Mouse (Mus musculus) ES-E14 (cell line): Measurements from ENCODE around the gene Nvl. TPM values are rescaled to one million over a fixed set of nuclear protein-coding genes. Genes with fewer than 3 reads are reported as not detected.

ENCODE experiments used
- DNase-seq: peaks from one replicate; pipeline ENCODE4 v3.0.0-alpha.2; 2013; ENCODE audit warnings: low read depth, low spot score
- H3K27ac ChIP-seq: 2 replicates; pipeline ENCODE4 v1.5.1; 2012; ENCODE audit warnings: low read depth, mild to moderate bottlenecking, low read length, moderate library complexity, mixed read lengths; ENCODE audit not compliant: poor library complexity, insufficient read depth, severe bottlenecking
- H3K36me3 ChIP-seq: 2 replicates; pipeline ENCODE4 v1.6.1; 2012; ENCODE audit warnings: mild to moderate bottlenecking, low read length, moderate library complexity, mixed read lengths; ENCODE audit not compliant: control insufficient read depth, poor library complexity, insufficient read depth, severe bottlenecking
- H3K4me1 ChIP-seq, 2 experiments: fragments of 150-350 bp in 1 of 2; sonication (generic) in 1 of 2; 2 replicates each; pipeline ENCODE4 v1.6.1; 2012; ENCODE audit warnings: low read length in 2 of 2, mild to moderate bottlenecking in 1 of 2, mixed read lengths in 1 of 2; ENCODE audit not compliant: control insufficient read depth in 2 of 2, insufficient read depth in 2 of 2, poor library complexity in 1 of 2
- H3K4me3 ChIP-seq, 2 experiments: fragments of 150-350 bp in 1 of 2; sonication (generic) in 1 of 2; 2 replicates each; pipeline ENCODE4 v1.5.1; 2012; ENCODE audit warnings: low read length in 2 of 2, low read depth in 1 of 2, mild to moderate bottlenecking in 1 of 2, mixed read lengths in 1 of 2; ENCODE audit not compliant: insufficient read depth in 1 of 2, poor library complexity in 1 of 2, severe bottlenecking in 1 of 2
- H3K9ac ChIP-seq: 2 replicates; pipeline ENCODE4 v1.6.1; 2012; ENCODE audit warnings: low read depth, mild to moderate bottlenecking, low read length, mixed read lengths; ENCODE audit not compliant: poor library complexity, insufficient read depth, severe bottlenecking
- H3K9me3 ChIP-seq: fragments of 150-350 bp; sonication (generic); 2 replicates; pipeline ENCODE4 v1.6.1; 2012; ENCODE audit warnings: low read depth, mild to moderate bottlenecking, low read length; ENCODE audit not compliant: control insufficient read depth, insufficient read depth
- CHD2 ChIP-seq: IDR thresholded peaks from 2 replicates; pipeline ENCODE4 v1.6.1; 2014; ENCODE audit warnings: mild to moderate bottlenecking, low read depth, low read length, inconsistent platforms
- HCFC1 ChIP-seq: IDR thresholded peaks from 2 replicates; pipeline ENCODE4 v1.6.1; 2012; ENCODE audit warnings: low read length, inconsistent platforms, borderline replicate concordance; ENCODE audit not compliant: insufficient read depth
- MAFK ChIP-seq: IDR thresholded peaks from 2 replicates; pipeline ENCODE4 v1.6.1; 2014; ENCODE audit warnings: mild to moderate bottlenecking, low read depth, low read length, inconsistent platforms; ENCODE audit not compliant: insufficient read depth
- ZC3H11A ChIP-seq: IDR thresholded peaks from 2 replicates; pipeline ENCODE4 v1.6.1; 2012; ENCODE audit warnings: low read depth, mild to moderate bottlenecking, inconsistent platforms, low read length, borderline replicate concordance
- ZNF384 ChIP-seq: IDR thresholded peaks from 2 replicates; pipeline ENCODE4 v1.6.1; 2012; ENCODE audit warnings: low read depth, low read length, inconsistent platforms
- in situ Hi-C, 2 experiments: fragments of 600-800 bp; cut with MboI; formaldehyde crosslinking; loops; one replicate each; pipeline ENCODE4 v1.15.1; 2025; ENCODE audit warnings: low sequenced_read_pairs in 2 of 2, inconsistent platforms in 1 of 2; ENCODE audit not compliant: unreplicated experiment in 2 of 2
- total RNA-seq: library from RNA; depleted of rRNA; stranded (reverse); fragments of 300-350 nt; gene quantifications from 2 replicates; pipeline ENCODE4 v1.2.3, GENCODE M21; 2012; rRNA removed

The Nvl gene
- total RNA-seq = 44.5 and 49.7 TPM in 2 replicates

DNA sequence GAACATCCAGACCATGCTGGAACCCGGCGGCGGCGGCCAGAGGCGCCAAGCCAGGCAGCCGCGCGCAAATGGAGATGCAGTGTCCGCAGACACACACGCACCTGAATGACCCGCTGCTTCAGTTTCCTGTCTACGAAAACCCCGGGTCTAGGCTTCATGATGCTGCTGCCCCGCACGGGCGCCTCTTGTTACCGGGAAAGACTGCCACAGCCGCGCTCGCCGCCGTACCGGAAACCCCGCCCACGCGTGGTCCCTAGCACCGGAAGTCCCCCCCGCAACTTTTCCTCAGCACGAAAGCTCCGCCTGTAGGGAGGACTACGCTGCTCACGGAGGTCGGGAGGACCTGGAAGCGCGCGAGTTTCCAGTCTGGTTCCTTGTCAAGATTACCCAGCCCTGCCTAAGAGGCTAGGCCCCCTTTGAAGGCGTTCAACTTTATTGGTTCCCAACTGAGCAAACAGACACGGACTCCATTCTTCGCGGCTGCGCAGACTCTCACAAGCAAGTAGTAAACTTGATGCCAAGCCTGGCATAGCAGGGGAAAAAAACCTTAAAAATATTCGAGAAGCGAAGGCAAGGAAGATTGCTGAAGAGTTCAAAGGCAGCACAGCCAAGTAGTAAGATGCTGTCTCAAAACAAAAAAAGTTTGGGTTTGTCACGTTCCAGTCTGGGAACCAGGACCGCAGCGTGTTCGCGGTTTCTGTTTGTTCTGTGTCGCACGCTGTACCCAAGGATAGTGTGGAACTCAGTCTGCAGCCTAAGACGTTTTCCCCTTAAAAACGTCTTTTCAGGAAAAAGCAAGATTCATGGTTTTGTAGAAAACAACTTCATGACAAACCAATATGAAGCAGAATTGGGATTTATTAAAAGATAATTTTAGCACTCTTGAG is at the start of gene Nvl, which contains the start of gene Cnih4:
Nvl (minus strand) TSS at position 255 of the 887 bp plus-strand sequence.
Cnih4 (plus strand) TSS at position 744 of the 887 bp plus-strand sequence.
- peak; percentile 94 for DNase-seq
- peak within 1 kb of the TSS; percentile 94 for H3K9ac ChIP-seq

DNA sequence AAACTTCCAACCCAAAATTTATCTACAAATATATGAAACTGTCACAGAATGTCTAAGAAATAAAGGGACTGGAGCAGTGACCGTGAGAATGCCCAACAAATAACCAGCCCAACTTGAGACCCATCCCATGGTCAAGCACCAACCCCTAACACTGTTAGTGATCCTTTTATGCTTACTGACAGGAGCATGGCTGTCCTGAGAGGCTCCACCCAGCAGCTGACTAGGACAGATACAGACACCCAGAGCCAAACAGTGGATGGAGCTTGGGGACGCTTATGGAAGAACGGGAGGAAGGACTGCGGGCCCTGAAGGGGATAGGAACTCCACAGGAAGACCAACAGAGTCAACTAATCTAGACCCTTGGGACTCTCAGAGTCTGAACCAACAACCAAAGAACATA is 44.9 kb upstream of the Nvl start:
- Histone ChIP-seq H3K36me3 (peaks cover 47% of the 10 kb centered on the region), H3K9ac (no peak overlapping the region), H3K4me1 (no peaks in the 10 kb centered on the region), H3K9me3 (no peaks in the 10 kb centered on the region; the same call in 1 of the 2 replicates), H3K4me3 (no peak overlapping the region), H3K27ac (no peak overlapping the region)
- no peak for DNase-seq
- TF ChIP-seq HCFC1 = no peak
- no peak for TF ChIP-seq ZNF384
- TF ChIP-seq MAFK = no peak
- TF ChIP-seq CHD2 = no peak
- no peak for TF ChIP-seq ZC3H11A
- in situ Hi-C loops = no loop called here

More for the DNA sequence above, at the start of gene Nvl, which contains the start of gene Cnih4:
- H3K4me1 ChIP-seq = peaks cover 2 to 7% of the 10 kb centered on the region in 2 experiments; a peak in 1 of 4 replicates
- H3K4me3 ChIP-seq = peak within 1 kb of the TSS; percentile 83 to 95
- peaks cover 5% of the 10 kb centered on the region for H3K36me3 ChIP-seq
- H3K9me3 ChIP-seq = no peaks in the 10 kb centered on the region
- in situ Hi-C loops = loop anchor here in 1 of 2 experiments (25.0 kb wide), 1 partner anchor 557 kb away; no protein-coding TSS in a partner anchor
- peak within 1 kb of the TSS; percentile 79 for H3K27ac ChIP-seq
- TF ChIP-seq MAFK (no peak), HCFC1 (peak; percentile 86), ZC3H11A (no peak), ZNF384 (peak; percentile 89)

DNA sequence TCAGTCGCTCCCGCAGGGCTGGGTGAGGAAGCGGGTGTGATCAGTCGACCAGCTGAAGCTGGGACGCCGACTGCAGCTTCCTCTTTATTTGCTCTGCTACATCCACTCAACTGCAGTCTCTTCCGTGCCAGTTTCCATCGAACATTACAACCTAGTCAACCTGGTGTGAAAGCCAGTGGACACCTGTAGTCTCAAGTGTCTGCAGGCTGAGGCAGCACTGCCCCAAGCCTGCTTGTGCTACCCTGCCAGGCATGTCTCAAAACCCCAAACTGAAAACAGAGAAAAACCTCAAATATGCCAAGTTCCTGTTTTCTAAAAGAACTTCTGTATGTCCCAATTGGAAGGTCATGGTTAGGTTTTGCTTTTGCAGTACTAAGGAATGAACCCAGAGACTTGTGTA is 26.2 kb upstream of the Nvl start:
- no peak for TF ChIP-seq ZNF384
- no peak for TF ChIP-seq CHD2
- TF ChIP-seq ZC3H11A = no peak
- no peak for TF ChIP-seq HCFC1
- TF ChIP-seq MAFK = no peak
- DNase-seq = no peak
- Histone ChIP-seq H3K9ac (no peak overlapping the region), H3K36me3 (peaks cover 15% of the 10 kb centered on the region), H3K27ac (no peak overlapping the region), H3K4me3 (no peak overlapping the region), H3K9me3 (no peaks in the 10 kb centered on the region), H3K4me1 (no peaks in the 10 kb centered on the region)
- in situ Hi-C loops = no loop called here

DNA sequence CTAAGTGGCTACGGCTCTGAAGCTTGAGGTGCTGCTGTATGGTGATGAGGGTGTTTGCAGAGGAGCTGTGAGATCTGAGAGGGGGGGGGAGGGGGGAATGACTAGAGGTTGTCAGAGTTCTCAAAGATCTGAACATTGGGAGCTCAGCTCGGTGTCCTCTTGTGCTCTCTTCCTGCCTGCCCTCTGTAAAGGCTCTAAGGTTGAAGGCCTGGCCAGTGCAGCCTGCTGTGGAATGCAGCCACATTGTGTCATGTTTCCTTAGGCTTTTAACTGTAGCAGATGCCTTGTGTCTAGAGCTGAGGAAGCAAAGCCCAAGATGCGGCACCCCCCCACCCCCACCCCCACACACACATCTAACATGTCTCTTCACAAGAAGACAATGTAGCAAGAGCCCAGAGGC is 24.4 kb upstream of the Nvl start:
- Histone ChIP-seq H3K4me1 (peaks cover 2% of the 10 kb centered on the region in 2 experiments; a peak in 3 of 4 replicates), H3K4me3 (no peak overlapping the region), H3K27ac (no peak overlapping the region), H3K9me3 (no peaks in the 10 kb centered on the region), H3K9ac (no peak overlapping the region), H3K36me3 (peaks cover 16% of the 10 kb centered on the region)
- DNase-seq = no peak
- in situ Hi-C loops = no loop called here
- TF ChIP-seq MAFK (no peak), HCFC1 (no peak), ZC3H11A (no peak), CHD2 (no peak), ZNF384 (no peak)
